Mouse (Mus musculus) spleen, adult 18-20 months (tissue): ENCODE results near the gene Olfr937.

ENCODE experiments used
- DNase-seq, 2 experiments: peaks; one replicate each; pipeline ENCODE4 v3.0.0; 2022; ENCODE audit warnings: mixed read lengths in 2 of 2

Gene Olfr937

GRCm38 (mm10) chr9:39064851-39065250 is at the start of gene Olfr937:
Gene Olfr937 (minus strand): TSS chr9:39064951.
- no peak for DNase-seq

GRCm38 (mm10) chr9:39078787-39079186 is 14.0 kb upstream of the Olfr937 start, which contains the start of gene Olfr938:
Gene Olfr938 (minus strand): TSS chr9:39078887.
- no peak for DNase-seq

GRCm38 (mm10) chr9:39023277-39023676 is 41.5 kb downstream of the Olfr937 start, which contains the start of gene Olfr146:
Gene Olfr146 (minus strand): TSS chr9:39023377.
- no peak for DNase-seq
